Mouse (Mus musculus) lung, postnatal 10 days (tissue): ENCODE data around the gene Zfp91.

Experiments used
- DNase-seq: peaks from one replicate; pipeline ENCODE4 v3.0.0; 2021

The Zfp91 gene

DNA sequence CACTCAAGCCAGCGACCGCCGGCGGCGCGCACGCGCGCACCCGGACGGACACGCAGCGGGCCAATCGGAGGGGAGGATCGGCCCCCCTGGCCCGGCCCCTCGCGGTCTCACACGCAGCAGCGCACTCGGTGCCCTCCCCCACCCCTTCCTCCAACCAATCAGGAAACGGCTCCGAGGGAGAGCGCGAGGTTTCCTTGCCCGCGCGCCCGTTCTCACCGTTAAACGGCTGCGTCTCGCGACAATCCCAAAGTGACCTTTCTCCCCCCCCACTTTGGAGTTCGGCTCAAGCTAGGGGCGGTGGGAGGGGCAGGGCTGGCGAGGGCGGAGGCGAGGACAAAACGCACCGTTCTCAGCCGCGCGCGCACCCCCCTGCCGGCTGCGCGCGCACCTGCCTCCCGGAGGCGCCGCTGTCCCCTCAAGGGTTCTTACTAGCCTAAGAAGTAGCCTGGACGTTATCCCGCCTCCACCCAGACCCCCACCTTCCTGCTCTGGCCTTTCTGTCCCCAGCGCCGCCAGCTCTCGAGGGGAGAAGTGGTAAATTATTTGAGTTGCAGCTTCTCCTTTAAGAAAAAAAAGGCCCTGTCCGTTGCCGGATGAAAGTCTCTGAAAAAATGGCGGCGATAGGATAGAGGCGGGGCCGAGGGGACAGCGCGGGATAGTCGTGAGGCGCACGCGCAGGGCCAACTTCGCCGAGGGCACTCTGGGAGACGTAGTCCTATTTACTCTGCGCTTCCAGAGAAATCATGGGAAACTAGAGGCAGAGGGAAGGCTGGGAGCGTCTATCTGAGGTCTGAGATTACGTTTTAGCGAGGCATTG, at the start of gene Zfp91, which contains the start of gene Lpxn:
Gene Zfp91 (minus strand): TSS at position 616 of the 817 bp plus-strand sequence.
Gene Lpxn (plus strand): TSS at position 683 of the 817 bp plus-strand sequence.
- DNase-seq = peak; percentile 98

DNA sequence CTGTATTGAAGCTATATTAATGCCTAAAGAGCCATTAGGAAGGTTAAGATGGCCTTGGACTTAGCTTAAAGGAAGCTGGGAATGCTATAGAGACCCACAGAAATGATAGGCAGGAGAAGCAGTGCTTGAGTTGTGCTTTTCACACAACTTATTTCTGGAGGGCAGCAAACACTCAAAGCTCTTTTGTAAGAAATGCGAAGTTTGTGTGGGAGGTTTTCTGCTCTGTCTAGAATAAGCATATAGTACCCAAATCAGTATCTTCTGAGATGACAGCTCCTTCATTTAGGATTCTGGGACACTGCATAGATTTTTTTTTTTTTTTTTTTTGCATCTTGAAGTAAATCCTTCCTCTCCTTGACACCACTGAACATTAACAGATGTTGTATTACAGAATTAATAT, 42.6 kb upstream of the Zfp91 start:
- no peak for DNase-seq

DNA sequence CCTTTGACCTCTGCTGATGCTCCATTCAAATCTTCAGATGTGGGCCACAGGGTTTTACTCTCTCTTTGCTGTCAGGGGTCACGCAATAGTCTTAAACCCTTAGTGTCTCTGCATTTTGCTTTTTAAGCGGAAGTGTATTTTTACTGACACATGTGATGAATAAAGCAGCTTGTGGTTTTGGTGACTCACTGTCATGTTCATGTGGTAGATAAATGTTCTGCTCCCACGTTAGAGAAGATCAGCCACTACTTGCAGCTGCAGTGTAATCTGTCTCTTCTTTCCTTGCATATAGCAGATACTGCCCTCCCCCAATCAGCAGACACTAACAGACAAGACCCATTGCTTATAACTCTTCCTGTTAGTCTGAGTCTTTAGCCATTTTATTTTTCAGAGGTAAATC, 37.7 kb upstream of the Zfp91 start:
- no peak for DNase-seq

DNA sequence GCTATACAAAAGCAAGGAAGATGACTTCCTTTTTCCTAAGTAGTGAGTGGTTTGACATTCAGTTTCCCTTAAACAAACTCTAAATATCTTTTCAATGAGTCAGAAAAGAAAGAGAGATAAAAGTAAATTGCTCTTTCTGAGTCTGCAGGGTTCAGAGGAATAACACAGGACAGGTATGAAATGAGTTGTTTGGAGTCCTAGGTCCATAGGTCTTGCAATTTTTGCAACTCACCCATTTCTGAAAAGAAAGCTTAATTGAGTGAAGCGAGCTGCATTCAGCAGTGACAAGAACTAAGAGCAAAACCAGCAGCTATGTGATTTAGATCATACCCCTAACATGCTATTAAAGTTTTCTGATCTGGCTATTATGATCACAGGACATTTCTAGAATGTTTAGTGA, 35.6 kb upstream of the Zfp91 start:
- DNase-seq = no peak

DNA sequence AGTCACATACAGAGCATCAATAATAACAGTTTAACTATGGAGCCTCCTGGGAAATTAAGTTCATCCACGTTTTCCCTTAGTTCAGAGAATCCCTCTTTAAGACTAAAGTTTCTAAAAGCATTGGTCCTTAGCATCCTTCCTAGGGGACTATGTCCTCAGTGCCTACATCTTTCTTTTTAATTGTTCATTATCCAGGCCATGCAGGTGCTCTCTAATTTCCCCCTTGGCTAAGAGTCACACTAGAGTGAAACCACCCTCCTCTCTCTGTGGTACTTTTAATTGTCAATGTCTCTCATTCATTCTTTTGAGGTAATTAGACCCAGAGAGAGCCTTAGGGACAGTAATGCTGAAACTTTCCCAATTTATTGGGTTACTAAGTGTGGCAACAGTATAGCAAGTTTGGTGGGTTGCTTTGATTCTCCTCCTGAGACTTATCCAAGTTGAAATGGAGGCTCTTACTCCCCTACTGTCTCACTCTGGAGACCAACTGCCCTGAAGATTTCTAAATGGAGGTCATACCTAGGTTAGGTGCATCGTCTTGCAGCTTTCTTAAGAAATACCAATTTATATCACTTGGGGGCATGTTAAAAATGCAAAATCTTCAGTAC, 35.0 kb upstream of the Zfp91 start:
- DNase-seq = no peak

DNA sequence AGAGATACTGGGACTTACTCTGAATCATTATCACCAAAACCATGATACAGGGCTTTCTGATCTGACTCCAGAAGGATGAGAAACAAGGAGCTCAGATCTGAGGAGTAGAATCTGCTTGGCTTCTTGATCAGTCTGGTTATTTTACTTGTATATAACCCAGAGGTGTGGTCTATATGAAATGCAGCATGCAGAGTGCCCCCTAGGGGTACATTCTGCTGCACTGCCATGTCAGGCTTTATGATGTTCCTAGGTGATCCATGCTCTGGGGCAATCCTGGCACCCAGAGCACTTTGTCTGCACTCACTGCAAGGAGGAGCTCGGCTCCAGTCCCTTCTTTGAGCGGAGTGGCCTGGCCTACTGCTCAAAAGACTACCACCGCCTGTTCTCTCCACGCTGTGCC, 28.6 kb upstream of the Zfp91 start:
- no peak for DNase-seq

DNA sequence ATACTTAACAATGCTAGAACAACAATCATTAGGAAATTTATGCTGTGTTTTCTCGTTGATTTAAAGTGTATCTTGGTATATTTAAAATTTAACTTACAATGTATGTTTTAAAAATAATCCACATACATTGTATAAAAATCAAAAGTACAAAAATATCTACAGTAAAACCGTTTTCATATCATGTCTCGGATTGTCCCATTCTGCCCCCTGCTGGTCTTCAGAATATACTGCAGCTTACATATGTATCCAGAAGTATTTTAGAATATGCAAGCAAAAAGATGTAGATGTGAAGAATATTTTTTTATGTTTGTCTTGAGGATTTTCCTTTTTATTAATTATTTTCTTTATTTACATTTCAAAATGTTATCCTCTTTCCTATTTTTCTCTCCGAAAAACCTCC, 24.5 kb upstream of the Zfp91 start:
- DNase-seq = peak; percentile 32

DNA sequence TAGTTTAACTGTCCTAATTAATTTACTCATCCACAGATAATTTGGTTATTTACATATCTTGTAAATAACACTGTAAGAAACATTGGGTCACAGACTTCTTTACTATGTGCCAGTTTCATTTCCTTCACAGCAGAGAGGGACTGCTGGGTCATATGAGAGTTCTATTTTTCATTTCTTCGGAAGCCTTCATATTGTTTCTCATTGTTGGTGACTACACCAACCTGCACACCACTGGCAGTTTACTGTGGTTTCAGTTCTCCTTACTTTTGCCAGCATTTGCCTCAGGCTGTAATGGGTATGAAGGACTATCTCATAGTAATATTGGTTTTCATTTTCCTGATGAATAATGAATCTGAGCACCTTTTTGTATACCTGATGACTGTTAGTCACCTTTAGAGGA, 22.6 kb upstream of the Zfp91 start:
- DNase-seq = no peak

DNA sequence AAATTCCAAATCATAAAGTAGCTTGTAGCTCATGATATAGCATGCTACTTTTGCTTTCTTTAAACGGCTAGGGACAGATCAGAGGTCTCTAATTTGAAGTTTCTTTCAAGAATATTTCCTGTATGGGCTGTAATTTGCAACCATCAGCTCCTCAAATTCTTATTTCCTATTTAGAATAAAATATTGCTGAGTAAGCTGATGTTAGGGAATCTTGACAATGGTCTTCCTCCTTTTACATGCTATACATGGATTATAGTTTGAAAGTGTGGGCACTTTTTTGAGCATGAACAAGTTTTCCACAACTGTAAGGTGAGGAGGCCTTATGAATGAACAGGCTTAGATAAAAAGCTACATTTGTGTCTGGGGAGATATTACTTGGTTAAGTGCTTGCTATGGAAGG, 18.0 kb upstream of the Zfp91 start:
- DNase-seq = no peak

DNA sequence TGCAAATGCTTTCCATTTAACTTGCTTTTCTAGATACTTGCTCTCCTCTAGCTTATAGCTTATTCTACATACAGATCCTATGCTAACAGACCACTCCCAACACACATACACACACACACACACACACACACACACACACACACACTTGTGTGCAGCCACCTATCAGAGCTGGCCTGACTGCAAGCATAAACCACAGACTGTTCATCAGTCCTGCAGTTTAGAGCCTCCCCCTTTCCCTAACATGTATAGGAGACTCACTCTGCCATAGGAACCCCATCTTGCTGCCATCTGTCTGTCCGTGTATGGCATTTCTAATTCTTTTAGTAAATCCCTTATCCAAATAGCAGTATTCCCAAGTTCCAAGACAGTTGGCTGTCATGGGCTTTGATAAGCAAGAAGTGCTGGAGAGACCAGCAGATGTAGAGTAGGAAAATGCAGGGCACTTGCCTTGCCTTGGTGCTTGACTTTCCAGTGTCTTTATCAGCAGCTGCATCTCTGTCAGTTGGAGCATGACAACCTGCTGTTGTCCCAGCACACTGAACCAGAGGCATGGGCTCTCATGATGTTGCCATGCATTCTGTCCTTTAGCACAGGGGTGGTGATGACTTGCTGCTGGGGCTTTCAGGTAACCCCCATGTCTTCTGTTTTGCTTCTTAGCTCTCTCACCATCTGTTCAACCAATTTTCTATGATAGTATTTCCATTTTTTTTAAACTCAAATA, 16.9 kb upstream of the Zfp91 start:
- DNase-seq = no peak

DNA sequence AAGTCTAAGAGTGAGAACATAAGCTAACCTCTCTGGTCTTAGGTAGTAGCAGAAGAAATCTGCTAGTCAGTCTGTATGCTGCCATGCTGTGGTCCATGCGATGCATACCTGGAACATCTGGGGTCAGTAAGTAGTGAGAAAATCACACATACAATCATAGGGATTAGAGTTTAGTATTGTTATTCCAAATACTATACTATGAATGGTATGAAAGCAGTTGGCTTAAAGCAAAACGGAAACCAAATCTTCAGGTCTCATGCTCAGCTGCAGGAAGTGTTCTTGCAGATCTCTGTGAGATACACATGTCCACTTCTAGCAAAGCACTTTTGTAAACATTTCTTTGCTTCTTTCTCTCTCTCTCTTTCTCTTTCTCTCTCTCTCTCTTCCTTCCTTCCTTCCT, 10.3 kb upstream of the Zfp91 start:
- no peak for DNase-seq

DNA sequence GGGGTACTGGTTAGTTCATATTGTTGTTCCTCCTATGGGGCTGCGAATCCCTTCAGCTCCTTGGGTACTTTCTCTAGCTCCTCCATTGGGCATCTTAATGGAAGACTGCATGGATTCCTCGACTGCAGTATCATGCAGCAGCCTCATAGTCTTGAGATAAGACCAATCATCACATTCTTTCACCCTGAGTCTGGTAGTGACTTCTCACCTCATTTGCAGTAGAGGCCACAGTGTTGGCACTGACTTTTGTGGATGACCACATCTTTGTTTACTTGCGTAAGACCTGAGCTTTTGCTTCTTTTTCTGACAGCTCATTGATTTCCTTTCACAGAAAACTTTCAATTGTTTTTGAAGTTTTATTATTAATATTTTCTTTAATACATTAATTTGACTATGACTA, 9.8 kb upstream of the Zfp91 start:
- peak; percentile 7 for DNase-seq

DNA sequence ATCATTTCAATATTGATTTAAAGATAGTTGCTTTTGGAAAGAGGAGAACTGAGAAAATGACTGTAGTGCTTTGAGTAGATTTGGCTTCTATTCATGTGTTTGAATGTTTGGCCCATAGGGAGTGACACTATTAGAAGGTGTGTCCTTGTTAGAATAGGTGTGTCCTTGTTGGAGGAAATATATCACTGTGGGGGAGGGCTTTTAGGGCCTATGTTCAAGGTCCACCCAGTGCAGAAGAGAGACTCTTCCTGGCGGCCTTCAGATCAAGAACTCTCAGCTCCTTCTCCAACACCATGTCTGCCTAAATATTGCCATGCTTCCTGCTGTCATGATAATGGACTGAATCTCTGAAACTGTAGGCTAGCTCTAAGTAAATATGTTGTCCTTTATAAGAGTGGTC, 8.3 kb upstream of the Zfp91 start:
- no peak for DNase-seq

DNA sequence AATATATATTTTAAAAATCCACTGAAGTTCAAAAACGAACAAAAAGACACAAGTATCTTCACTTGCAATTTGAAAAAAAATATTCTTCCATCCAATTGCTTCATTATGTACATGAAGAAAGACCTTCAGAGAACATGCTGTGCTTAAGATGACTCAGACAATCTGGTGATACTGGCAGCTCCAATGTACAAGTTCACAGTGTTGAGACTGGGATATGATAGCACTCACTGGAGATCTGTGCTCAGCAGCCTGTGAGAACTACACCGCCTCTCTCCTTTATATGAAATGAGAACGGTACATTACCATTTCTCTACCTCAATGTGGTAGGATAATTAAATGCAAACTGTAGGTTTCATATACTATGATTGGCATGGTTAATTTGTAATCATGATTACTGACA, 6.9 kb upstream of the Zfp91 start:
- DNase-seq = no peak

DNA sequence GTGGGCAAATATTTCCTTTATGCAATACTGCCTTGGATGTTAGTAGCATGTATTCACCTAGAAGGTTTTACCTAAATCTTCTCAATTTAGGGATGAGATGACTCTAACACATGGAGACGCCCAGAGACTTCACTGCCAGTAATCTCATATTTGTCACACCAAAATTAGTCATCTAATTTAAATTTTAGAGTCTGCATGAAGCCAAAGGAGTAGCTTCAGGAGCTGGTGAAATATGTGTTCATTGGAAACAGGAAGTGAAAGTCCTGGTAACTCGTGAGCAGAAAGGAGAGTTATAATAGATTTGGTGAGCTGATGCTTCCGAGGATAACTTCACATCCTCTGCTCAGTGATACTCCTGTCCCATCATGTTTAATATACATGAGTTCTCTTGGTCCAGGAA, 5.1 kb upstream of the Zfp91 start:
- DNase-seq = no peak

DNA sequence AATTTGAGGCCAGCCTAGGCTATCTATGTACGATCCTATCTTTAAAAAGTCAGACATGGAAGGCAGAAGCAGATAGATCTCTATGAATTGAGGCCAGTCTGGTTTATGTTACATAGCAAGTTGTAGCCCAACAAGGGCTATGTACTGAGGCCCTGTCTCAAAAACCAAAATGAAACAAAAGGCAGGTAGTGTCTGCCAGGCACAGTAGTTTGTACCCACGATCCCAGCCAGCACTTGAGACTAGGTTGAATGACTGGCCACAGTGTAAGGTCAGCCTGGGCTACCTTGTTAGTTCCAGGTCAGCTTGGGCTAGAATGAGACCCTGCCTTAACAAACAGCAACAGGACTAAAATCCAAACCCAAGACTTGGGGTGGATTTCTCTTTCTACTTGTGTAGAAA, 4.7 kb upstream of the Zfp91 start:
- DNase-seq = no peak

DNA sequence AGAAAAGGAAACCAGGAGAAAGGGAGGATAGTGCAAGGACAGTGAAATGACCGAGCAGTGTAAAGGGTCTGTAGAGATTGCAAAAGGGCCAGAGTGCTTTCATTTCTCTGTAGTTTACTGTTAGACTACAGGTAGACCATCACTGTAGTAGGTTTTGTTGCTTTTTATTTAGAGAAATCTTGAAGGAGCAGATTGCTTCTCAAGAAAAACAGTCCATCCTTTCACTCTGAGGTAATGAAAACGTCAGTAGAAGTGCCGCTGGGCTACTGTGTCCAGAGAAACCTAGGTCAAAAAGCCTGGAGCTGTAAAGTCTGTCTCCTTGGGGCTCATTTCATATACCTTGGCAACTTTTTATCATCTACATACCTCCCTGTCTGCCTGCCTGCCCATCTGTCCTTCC, 3.2 kb upstream of the Zfp91 start:
- no peak for DNase-seq

DNA sequence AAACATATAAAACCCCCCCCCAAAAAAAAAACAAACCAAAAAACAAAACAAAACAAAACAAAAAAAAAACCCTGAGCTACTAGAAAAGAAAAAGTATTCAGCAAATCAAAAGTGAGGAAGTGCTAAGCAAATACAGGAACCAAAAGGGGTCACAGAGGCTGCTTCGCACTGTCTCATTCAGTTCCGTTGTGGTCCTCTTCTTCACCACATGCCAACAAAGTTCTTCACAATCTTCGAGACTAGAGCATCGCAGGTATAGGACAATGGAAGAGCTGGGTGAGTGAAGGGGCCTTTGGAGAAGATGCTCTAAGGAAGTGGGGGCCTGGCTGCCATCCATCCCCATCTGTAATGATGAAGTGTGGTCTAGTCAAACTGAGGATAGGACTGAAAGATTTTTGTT, 2.5 kb upstream of the Zfp91 start:
- DNase-seq = no peak

DNA sequence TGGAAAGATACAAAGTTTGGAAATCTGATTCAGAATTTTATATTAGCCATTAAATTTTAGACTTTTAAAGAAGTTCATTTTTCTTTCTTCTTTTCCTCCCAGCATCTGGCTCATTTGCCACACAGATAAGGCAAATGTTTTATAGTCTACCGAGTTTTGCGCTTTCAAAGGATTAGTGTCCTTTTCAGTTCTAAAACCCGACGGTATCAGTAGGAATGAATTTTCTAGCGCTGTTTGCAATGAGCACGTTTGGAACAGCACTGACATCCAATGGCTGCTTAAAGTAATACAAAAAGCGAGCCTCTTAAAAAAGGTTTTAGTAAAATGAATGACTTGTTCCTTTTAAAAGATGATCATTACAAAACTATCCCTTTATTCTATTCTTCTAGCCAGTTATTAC, 1.1 kb upstream of the Zfp91 start:
- peak; percentile 56 for DNase-seq

DNA sequence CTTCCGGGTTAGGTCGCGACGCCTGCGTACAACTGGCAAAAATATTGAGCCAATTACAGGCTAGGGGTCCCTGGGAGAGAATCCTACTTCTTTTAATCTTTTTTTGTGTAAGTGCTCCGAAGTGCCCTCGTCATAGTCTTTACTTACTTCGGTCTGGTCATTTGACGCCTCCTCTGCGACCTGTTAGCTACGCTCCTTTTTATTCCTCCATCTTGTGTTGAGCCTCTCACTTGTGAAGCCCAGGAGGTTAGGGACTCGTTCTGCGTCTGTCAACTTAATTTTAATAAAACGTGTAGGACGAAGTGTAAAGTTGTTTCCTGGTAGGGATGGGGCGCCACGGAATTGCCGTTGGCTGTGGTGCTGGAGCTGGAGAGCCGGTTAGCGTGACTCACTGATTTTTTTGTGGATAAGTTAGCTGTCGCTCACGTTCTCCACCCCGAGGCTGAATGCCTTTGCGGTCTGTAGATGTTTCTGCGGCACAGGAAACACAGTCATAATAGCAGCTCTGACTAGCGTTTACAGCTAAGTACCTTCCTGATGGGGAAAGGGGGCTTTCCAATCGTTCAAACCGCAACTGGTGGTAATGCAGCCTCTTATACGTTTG, 504 bp upstream of the Zfp91 start:
- DNase-seq = peak; percentile 70

DNA sequence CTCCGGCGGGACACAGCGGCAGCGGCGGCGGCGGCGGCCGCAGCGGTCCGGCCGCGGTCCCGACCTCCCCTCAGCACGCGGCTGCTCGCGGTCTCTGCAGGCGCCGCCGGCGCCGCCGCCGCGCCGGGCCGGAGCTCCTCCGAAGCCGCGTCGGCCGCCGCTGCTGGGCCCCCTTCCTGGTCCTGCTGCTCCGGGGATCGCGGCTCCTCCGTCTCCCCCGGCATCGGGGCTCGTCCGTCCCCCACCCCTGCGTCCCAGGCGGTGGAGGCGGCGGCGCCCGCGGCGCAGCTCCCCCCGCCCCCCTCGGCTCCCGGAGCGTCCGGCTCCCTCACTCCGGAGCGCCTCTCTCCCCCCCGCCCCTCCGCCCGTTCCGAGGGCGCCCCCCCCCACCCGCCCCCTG, 816 bp downstream of the Zfp91 start:
- no peak for DNase-seq

DNA sequence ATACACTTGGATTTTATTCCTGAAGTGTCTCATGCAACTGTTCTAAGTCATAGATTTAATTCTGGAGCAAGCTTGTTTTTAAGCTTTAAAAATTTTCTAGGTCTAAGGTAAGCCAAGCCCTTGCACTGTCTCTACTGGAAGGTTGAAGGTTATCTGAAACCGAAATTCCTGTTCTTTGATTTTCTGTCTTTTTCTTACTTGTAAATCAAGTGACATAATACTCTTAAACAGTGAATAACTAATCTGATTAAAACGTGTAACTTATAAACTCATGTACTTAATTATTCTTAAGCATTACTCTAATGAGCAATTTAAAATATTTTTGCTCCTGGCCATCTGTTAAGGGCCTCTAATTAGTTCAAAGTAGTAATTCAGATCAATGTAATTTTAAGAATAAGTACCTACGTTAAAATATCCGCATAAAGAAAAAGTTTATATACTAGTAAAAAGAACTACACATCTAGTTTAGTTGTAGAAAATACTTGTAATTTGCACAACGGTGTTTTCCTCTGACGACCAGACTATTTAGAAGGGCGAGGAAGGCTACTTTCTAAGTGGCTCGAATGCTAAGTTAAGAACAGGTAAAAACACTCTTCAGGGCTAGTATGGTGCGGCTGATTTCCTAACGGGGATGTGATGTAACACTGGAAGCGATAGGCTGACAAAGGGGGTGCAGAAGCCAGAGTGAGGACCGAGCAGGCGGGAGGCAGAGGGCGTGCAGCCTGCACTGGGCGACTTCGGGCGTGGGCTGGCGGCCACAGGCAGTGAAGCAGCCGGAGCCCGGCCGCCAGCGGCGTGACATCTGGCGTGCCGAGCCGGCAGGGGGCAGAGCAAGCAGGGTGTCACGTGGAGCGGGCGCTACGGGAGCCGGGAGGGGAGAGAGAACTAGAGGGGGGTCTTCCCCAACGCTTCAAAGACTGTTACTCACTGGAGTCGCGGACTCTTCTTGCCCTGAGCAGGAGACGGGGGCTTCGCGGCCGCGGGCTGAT, 1.6 kb downstream of the Zfp91 start:
- peak; percentile 97 for DNase-seq
